Mouse (Mus musculus) neural tube, embryonic 13.5 days (tissue): ENCODE data around the gene Ociad1. TPM values are rescaled to one million over a fixed set of nuclear protein-coding genes. Genes with fewer than 3 reads are reported as not detected.

Source experiments
- ATAC-seq: fragments of 200-750 bp; cut with Nextera tagmentation; 2 replicates; pipeline ENCODE4 v1.8.0; 2017; ENCODE audit warnings: low read depth, mild to moderate bottlenecking, moderate TSS enrichment, moderate library complexity
- H3K27ac ChIP-seq: fragments of 300-500 bp; sonication (generic); replicated peaks from 2 replicates; pipeline ENCODE4 v1.5.1; 2015; ENCODE audit warnings: moderate library complexity, mild to moderate bottlenecking, inconsistent platforms
- H3K27me3 ChIP-seq: fragments of 300-500 bp; sonication (generic); 2 replicates; pipeline ENCODE4 v1.6.1; 2015; ENCODE audit warnings: mild to moderate bottlenecking, inconsistent platforms
- H3K36me3 ChIP-seq: fragments of 300-500 bp; sonication (generic); 2 replicates; pipeline ENCODE4 v1.6.1; 2015; ENCODE audit warnings: mild to moderate bottlenecking, inconsistent platforms
- H3K4me1 ChIP-seq: fragments of 300-500 bp; sonication (generic); replicated peaks from 2 replicates; pipeline ENCODE4 v1.6.1; 2015; ENCODE audit warnings: inconsistent platforms
- H3K4me2 ChIP-seq: fragments of 300-500 bp; sonication (generic); 2 replicates; pipeline ENCODE4 v1.6.1; 2015; ENCODE audit warnings: inconsistent platforms, mild to moderate bottlenecking, moderate library complexity
- H3K4me3 ChIP-seq: fragments of 300-500 bp; sonication (generic); 2 replicates; pipeline ENCODE4 v1.5.1; 2015; ENCODE audit warnings: mild to moderate bottlenecking, inconsistent platforms
- H3K9ac ChIP-seq: fragments of 300-500 bp; sonication (generic); 2 replicates; pipeline ENCODE4 v1.6.1; 2015; ENCODE audit warnings: moderate library complexity, mild to moderate bottlenecking, inconsistent platforms
- H3K9me3 ChIP-seq: fragments of 300-500 bp; sonication (generic); 2 replicates; pipeline ENCODE4 v1.6.1; 2016; ENCODE audit warnings: inconsistent platforms
- WGBS: fragments of 180-500 bp; shearing (Covaris S2); methylation state at CpG from one replicate; pipeline ENCODE4 v1.1.7; 2015; 5-methylcytosine and 5-hydroxymethylcytosine counted together
- polyA plus RNA-seq: library from polyadenylated mRNA; unstranded; fragments of >200 nt; fragmentation: Nextera tagmentation; extraction: Ambion mirVana; gene quantifications from 2 replicates; pipeline ENCODE4 v1.2.1, GENCODE M21; 2015

The Ociad1 gene
- polyA plus RNA-seq, 1 experiment from 2014 or later = 310 TPM

- ATAC-seq = no peak
- WGBS = 15% methylated on average over 8 of the region's 8 CpGs
- H3K4me1 ChIP-seq = peaks cover 24% of the 10 kb centered on the region
- H3K27me3 ChIP-seq = no peaks in the 10 kb centered on the region
- H3K36me3 ChIP-seq = peaks cover 25% of the 10 kb centered on the region
- H3K9ac ChIP-seq = peak overlapping the region; percentile 90
- peak overlapping the region; percentile 91 for H3K4me3 ChIP-seq
- peak overlapping the region; percentile 80 for H3K4me2 ChIP-seq
- H3K9me3 ChIP-seq = no peaks in the 10 kb centered on the region
- peak overlapping the region; percentile 95; the same call in 1 of the 2 replicates for H3K27ac ChIP-seq
Measured at GRCm38 (mm10) chr5:73293458-73293827, 859 bp downstream of the Ociad1 start.

DNA sequence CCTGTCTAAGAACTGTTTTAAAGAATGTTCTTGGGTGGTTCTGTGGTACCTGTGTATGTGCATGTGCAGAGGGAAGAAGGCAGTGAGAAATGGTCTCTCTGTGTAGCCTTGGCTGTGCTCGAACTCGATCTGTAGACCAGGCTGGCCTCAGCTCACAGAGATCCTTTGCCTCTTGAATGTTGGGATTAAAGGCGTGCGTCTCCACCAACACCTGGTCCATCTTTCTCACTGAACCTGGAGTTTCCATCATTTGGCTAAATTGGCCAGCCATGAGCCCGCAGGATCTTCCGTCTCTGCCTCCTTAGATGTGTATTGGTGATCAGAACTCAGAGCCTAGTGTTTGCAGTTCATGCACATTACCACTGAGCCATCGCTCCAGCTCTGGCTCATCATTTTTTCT is 2.4 kb downstream of the Ociad1 start:
- H3K27ac ChIP-seq = no peak overlapping the region
- 95% methylated on average over 7 of the region's 7 CpGs for WGBS

GRCm38 (mm10) chr5:73295916-73296315 is 3.3 kb downstream of the Ociad1 start:
- H3K4me1 ChIP-seq = peaks cover 24% of the 10 kb centered on the region
- no peak overlapping the region for H3K4me3 ChIP-seq
- 87% methylated on average over 4 of the region's 4 CpGs for WGBS
- no peaks in the 10 kb centered on the region for H3K27me3 ChIP-seq
- no peak for ATAC-seq
- no peak overlapping the region for H3K4me2 ChIP-seq
- H3K9me3 ChIP-seq = no peaks in the 10 kb centered on the region
- peaks cover 38% of the 10 kb centered on the region for H3K36me3 ChIP-seq
- no peak overlapping the region for H3K9ac ChIP-seq
- H3K27ac ChIP-seq = no peak overlapping the region

More for the DNA sequence above, 2.4 kb downstream of the Ociad1 start:
- Histone ChIP-seq H3K4me2 (no peak overlapping the region), H3K27me3 (no peaks in the 10 kb centered on the region), H3K9ac (no peak overlapping the region), H3K4me1 (peaks cover 24% of the 10 kb centered on the region), H3K4me3 (no peak overlapping the region), H3K36me3 (peaks cover 32% of the 10 kb centered on the region), H3K9me3 (no peaks in the 10 kb centered on the region)
- ATAC-seq = no peak

GRCm38 (mm10) chr5:73301601-73302307 is 9.2 kb downstream of the Ociad1 start:
- 91% methylated on average over 7 of the region's 7 CpGs for WGBS
- Histone ChIP-seq H3K27me3 (no peaks in the 10 kb centered on the region), H3K27ac (no peak overlapping the region), H3K4me2 (no peak overlapping the region), H3K4me1 (no peaks in the 10 kb centered on the region; the same call in 1 of the 2 replicates), H3K9me3 (no peaks in the 10 kb centered on the region), H3K36me3 (peaks cover 68% of the 10 kb centered on the region), H3K4me3 (no peak overlapping the region), H3K9ac (no peak overlapping the region)
- no peak for ATAC-seq

DNA sequence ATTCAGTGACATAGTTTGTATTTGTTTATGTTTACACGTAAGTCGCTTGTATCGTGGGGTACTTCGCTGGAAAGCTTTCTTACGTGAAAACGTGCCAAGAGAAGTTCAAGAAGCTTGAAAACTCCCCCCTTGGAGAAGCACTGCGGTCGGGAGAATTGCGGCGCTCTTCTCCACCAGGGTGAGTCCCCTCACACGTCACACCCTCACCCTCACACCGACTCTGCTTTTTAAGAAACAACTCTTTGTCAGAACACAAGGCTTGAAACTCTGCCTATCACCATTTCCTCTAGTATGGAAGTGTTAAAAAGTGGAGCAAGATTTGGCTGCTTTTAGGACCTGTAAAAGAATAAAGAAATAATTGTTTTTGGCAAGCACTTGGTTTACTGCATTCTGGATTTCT is 11.9 kb downstream of the Ociad1 start:
- no peak overlapping the region for H3K27ac ChIP-seq
- peaks cover 78% of the 10 kb centered on the region for H3K36me3 ChIP-seq
- no peak overlapping the region for H3K9ac ChIP-seq
- no peak overlapping the region for H3K4me3 ChIP-seq
- H3K4me1 ChIP-seq = no peaks in the 10 kb centered on the region
- H3K27me3 ChIP-seq = no peaks in the 10 kb centered on the region
- ATAC-seq = no peak
- WGBS = 88% methylated on average over 12 of the region's 12 CpGs
- H3K9me3 ChIP-seq = no peaks in the 10 kb centered on the region
- H3K4me2 ChIP-seq = no peak overlapping the region

DNA sequence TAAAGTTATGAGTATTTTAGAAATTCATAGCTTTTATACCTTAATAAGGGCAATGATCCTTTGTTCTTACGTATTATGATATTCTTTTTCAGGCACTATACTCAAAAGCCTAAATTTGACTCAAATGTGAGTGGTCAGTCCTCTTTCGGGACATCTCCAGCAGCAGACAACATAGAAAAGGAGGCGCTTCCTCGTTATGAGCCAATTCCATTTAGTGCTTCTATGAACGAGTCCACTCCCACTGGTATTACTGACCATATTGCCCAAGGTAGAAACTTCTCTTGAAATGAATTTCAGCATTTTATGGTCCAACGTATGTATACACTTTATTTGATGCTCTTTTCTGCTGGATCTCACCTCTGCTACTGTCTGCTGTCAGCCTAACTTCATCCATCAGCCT is 13.9 kb downstream of the Ociad1 start:
- Histone ChIP-seq H3K36me3 (peaks cover 84% of the 10 kb centered on the region), H3K9ac (no peak overlapping the region), H3K4me1 (no peaks in the 10 kb centered on the region), H3K4me2 (no peak overlapping the region), H3K9me3 (no peaks in the 10 kb centered on the region), H3K27me3 (no peaks in the 10 kb centered on the region), H3K27ac (no peak overlapping the region), H3K4me3 (no peak overlapping the region)
- ATAC-seq = no peak
- 96% methylated on average over 6 of the region's 6 CpGs for WGBS

DNA sequence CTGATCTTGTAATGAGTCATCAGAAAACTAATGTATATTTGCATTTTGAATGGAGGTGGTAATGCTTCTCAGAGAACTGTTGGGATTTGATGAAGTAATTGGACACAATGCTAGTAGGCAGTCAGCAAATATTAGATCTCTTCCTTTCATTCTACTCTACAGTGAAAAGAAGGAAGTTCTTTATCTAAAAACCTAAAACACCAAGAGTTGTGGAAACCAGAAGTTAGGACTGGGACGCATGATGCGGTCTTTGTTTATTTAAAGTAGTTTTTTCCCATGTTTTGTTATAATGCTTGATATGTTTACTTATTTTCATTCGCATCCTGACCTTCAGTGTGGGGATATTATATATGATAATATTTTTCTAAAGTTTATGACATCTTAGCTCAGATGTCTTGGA is 14.7 kb downstream of the Ociad1 start:
- H3K27me3 ChIP-seq = no peaks in the 10 kb centered on the region
- no peak for ATAC-seq
- H3K4me3 ChIP-seq = no peak overlapping the region
- H3K9me3 ChIP-seq = no peaks in the 10 kb centered on the region
- no peaks in the 10 kb centered on the region for H3K4me1 ChIP-seq
- H3K9ac ChIP-seq = no peak overlapping the region
- no peak overlapping the region for H3K4me2 ChIP-seq
- peaks cover 84% of the 10 kb centered on the region for H3K36me3 ChIP-seq
- no peak overlapping the region for H3K27ac ChIP-seq
- WGBS = 95% methylated on average over 3 of the region's 3 CpGs

DNA sequence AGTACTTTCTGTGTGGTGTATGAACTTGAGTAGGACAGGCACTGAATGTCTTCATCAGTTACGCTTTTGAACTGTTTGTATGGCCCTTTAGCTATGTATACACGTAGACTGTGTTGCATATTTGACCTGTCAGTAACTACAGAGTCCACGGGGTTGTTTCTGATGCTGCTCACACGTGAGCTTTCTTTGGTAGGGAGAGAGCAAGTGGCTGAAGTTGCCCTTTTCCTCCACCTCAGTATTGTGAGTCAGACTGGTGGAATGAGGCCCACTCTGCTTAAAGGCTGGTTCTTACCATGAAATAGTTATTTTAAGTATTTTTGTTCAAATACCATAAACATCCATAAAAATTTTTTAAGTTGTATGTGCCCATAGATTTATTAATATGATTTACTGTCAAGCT is 16.9 kb downstream of the Ociad1 start:
- H3K9ac ChIP-seq = no peak overlapping the region
- H3K27ac ChIP-seq = no peak overlapping the region
- H3K4me3 ChIP-seq = no peak overlapping the region
- no peaks in the 10 kb centered on the region for H3K27me3 ChIP-seq
- ATAC-seq = no peak
- H3K4me2 ChIP-seq = no peak overlapping the region
- H3K36me3 ChIP-seq = peaks cover 91% of the 10 kb centered on the region
- WGBS = 87% methylated on average over 4 of the region's 4 CpGs
- no peaks in the 10 kb centered on the region for H3K9me3 ChIP-seq
- H3K4me1 ChIP-seq = no peaks in the 10 kb centered on the region

- no peak overlapping the region for H3K27ac ChIP-seq
- no peaks in the 10 kb centered on the region for H3K4me1 ChIP-seq
- H3K27me3 ChIP-seq = no peaks in the 10 kb centered on the region
- peaks cover 91% of the 10 kb centered on the region for H3K36me3 ChIP-seq
- H3K9me3 ChIP-seq = no peaks in the 10 kb centered on the region
- no peak for ATAC-seq
- H3K9ac ChIP-seq = no peak overlapping the region
- no peak overlapping the region for H3K4me2 ChIP-seq
- H3K4me3 ChIP-seq = no peak overlapping the region
- WGBS = 95% methylated on average over 1 of the region's 1 CpGs
Measured at GRCm38 (mm10) chr5:73310401-73310800, 17.8 kb downstream of the Ociad1 start.

GRCm38 (mm10) chr5:73311458-73311857 is 18.9 kb downstream of the Ociad1 start:
- Histone ChIP-seq H3K27me3 (no peaks in the 10 kb centered on the region), H3K9ac (no peak overlapping the region), H3K4me3 (no peak overlapping the region), H3K4me1 (no peaks in the 10 kb centered on the region), H3K9me3 (no peaks in the 10 kb centered on the region), H3K36me3 (peaks cover 93% of the 10 kb centered on the region), H3K27ac (no peak overlapping the region), H3K4me2 (no peak overlapping the region)
- no peak for ATAC-seq
- 92% methylated on average over 5 of the region's 5 CpGs for WGBS

DNA sequence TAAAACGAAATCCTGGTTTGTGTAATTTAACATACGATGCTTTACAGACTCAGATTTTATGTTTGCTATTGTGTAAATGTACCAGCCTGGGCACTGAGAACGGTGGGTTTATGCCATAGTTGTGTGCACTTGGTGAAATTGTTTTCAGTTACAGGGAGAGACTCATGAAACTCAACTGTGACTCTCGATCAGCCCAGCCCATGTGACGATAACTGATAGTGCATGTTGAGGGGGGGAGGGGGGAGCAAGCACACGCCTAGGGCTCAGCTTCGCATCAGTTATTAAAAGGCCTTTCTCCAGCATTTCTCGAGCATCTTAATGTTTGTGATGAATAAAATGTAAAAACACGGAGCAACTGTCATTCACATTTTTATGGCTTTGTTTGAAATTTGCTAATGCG is 21.0 kb downstream of the Ociad1 start:
- Histone ChIP-seq H3K27ac (no peak overlapping the region), H3K4me1 (no peaks in the 10 kb centered on the region), H3K4me3 (no peak overlapping the region), H3K4me2 (no peak overlapping the region), H3K36me3 (peaks cover 84% of the 10 kb centered on the region), H3K9ac (no peak overlapping the region), H3K27me3 (no peaks in the 10 kb centered on the region), H3K9me3 (no peaks in the 10 kb centered on the region)
- ATAC-seq = no peak
- WGBS = 94% methylated on average over 10 of the region's 10 CpGs

GRCm38 (mm10) chr5:73314654-73315053 is 22.1 kb downstream of the Ociad1 start:
- 98% methylated on average over 2 of the region's 2 CpGs for WGBS
- H3K36me3 ChIP-seq = peaks cover 75% of the 10 kb centered on the region
- no peak overlapping the region for H3K9ac ChIP-seq
- no peaks in the 10 kb centered on the region for H3K27me3 ChIP-seq
- no peak overlapping the region for H3K4me2 ChIP-seq
- no peaks in the 10 kb centered on the region for H3K4me1 ChIP-seq
- ATAC-seq = no peak
- H3K9me3 ChIP-seq = no peaks in the 10 kb centered on the region
- H3K4me3 ChIP-seq = no peak overlapping the region
- H3K27ac ChIP-seq = no peak overlapping the region

GRCm38 (mm10) chr5:73319306-73319705 is 26.7 kb downstream of the Ociad1 start:
- no peak for ATAC-seq
- 94% methylated on average over 5 of the region's 5 CpGs for WGBS
- no peak overlapping the region for H3K4me3 ChIP-seq
- no peaks in the 10 kb centered on the region for H3K4me1 ChIP-seq
- H3K27me3 ChIP-seq = no peaks in the 10 kb centered on the region
- no peak overlapping the region for H3K4me2 ChIP-seq
- H3K27ac ChIP-seq = no peak overlapping the region
- H3K9me3 ChIP-seq = no peaks in the 10 kb centered on the region
- H3K36me3 ChIP-seq = peaks cover 38% of the 10 kb centered on the region
- no peak overlapping the region for H3K9ac ChIP-seq
